Mouse (Mus musculus): ENCODE measurements around the gene Nufip2.

- TF ChIP-seq CTCF (IDR thresholded peaks at IDR 0.05; ENCODE audit: low read depth) = no peak
- TF ChIP-seq EP300 (IDR thresholded peaks at IDR 0.05; ENCODE audit: low read depth) = 0 out of 2 replicates have a peak, but pooled peaks have one; percentile 19
Measured at GRCm38 (mm10) chr11:77785768-77786561, 100.0 kb downstream of the Nufip2 start.

Data from liver, embryonic 14.5 days (tissue).